Mouse (Mus musculus): ENCODE measurements at regions not wholly inside any gene's neighbourhood (a gene's known extent, or its start where the extent isn't known, plus 50 kb on each side); places are given as distances from the start of the nearest gene placed in this dataset.

DNA sequence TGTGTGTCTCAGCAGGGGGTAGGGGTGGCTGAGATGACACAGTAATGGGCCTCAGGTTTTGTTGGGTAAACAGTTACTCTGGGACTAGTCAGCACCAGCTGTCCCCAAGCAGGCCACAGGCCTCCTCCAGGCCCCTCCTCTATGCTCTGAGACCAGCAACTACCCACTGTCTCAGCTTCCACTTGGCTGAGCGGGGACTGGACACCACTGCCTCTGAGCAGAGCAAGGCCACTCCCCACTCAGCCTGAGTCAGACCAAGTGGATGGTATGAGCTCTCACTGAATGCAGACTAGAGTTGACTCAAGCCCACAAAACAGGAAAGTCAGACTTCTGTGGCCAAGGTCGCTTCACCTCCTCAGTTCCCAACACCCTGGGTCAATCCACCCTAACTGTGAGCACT lies 540.5 kb upstream of the Btbd3 start:
- TF ChIP-seq CTCF (IDR thresholded peaks at IDR 0.05; ENCODE audit: low read depth) (no peak), EP300 (IDR thresholded peaks at IDR 0.05; ENCODE audit: low read depth) (no peak)

All from liver, embryonic 14.5 days (tissue).